Mouse (Mus musculus): ENCODE measurements at regions not wholly inside any gene's neighbourhood (a gene's known extent, or its start where the extent isn't known, plus 50 kb on each side); places are given as distances from the start of the nearest gene placed in this dataset.

GRCm38 (mm10) chrX:50597105-50597504 lies 168.8 kb upstream of the Olfr1324 start:
- TF ChIP-seq GATA1 (IDR thresholded peaks at IDR 0.05; ENCODE audit: borderline replicate concordance, low read length), result no peak
- no peak for TF ChIP-seq CTCF (IDR thresholded peaks at IDR 0.05; ENCODE audit: low read depth, low read length)
- no peak for TF ChIP-seq POLR2AphosphoS5 (IDR thresholded peaks at IDR 0.05; ENCODE audit: insufficient replicate concordance, low read depth, low read length)
